Mouse (Mus musculus) mouse trophoblast stem cell (cell line): Measurements from ENCODE around the gene Kti12.

Source experiments
- in situ Hi-C, 2 experiments: fragments of 300-500 bp; cut with MseI, MboI; formaldehyde crosslinking; loops; 2 replicates in 1 of 2; 3 replicates in 1 of 2; pipeline ENCODE4 v1.15.1; 2025

Gene Kti12

DNA sequence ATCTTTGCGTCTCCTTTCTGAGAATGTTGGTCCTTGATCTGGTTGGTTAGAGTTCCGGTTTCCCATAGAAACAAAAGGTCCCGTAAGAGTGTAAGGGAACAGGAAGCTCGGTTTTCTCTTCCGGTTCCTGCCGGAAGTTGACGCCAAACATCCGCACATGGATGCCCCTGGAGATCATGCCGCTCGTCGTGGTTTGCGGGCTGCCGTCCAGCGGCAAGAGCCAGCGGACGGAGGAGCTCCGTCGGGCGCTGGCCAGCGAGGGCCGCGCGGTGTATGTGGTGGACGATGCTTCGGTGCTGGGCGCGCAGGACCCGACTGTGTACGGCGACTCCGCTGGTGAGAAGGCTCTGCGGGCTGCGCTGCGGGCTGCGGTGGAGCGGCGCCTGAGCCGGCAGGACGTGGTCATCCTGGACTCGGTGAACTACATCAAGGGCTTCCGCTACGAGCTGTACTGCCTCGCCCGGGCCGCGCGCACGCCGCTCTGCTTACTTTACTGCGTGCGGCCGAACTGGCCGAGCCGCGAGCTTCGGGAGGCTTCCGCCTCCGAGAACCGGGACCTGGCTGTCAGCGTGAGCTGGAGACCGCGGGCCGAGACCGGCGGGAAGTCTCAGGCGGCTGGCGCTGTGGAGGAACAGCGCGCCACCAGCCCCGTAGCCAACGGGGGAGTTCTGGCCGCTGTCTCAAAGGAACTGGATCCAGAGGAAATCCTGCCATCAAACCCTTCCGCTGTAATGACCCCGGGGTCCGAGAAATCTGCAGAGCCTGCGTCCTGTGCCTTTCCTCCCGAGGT is at the start of gene Kti12:
TSS of gene Kti12 (plus strand) at position 71 of the 790 bp plus-strand sequence.
- in situ Hi-C loops: no loop called here

DNA sequence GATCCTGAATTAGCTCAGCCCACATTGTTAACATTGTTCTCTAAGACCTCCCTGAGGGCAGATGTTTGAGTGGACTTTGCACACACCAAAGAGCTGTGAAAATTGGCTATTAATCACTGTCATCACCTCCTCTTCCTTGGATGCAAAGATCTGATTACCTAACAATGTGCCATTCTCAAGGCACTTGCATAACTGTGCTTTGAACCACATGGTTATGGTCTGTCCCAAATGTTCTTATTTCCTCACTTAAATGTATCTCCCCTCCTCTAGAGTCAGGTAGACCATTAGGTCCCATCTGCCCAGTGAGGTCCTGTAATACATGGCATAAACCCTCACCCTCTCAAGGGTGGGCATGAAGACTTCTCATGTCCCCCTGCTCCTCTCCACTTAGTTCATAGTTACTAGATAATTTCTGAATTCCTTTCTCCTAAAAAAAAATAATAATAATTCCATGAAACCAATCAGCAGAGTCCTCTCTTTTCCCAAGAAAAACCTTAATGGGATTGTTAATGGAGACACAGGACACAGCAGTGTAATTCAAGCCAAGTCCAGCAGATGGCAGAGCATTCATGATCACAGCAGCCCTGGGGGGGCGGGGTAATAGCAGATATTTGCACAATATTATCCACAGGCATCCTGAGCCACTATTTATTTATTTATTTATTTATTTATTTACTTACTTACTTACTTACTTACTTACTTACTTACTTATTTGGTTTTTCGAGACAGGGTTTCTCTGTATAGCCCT is 49.3 kb upstream of the Kti12 start:
- in situ Hi-C loops: no loop called here

DNA sequence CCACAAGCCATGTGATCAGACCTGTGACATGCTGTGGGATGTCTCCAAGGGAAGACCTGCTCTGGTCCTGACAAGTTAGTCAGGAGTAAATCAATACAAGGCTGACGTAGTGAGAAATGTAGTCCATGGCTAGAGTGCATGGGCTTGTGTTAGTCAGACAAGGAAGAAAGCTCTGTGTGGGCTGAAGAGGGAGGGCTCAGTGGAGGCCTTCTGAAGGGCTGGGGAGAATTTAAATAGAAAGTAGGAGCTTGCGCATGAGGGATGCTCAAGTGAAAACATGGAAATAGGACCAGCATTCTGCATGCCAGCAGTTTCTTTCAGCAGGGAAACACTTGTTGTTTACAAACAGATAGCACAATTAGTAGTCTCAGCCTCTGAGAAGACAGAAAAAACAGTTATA is 44.0 kb upstream of the Kti12 start:
- in situ Hi-C loops: no loop called here

DNA sequence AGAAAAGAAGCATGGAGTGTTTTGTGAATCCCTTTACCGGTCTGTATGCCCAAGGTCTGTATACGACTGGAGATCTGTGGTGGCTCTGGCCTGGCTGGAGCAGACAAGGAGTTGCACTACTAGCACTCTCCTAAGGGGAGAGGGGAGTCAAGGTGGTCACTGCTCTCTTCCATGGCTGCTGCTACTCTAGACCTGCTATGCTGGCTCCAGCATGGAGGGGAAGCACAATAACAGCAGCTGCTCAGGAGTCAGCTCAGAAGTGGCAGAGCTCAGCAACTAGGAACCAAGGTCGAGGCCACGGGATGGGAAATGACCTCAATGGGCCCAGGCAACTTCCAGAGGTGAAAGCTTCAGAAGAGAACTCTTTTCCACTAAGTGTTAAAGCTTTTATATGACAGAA is 36.4 kb upstream of the Kti12 start:
- in situ Hi-C loops: no loop called here

DNA sequence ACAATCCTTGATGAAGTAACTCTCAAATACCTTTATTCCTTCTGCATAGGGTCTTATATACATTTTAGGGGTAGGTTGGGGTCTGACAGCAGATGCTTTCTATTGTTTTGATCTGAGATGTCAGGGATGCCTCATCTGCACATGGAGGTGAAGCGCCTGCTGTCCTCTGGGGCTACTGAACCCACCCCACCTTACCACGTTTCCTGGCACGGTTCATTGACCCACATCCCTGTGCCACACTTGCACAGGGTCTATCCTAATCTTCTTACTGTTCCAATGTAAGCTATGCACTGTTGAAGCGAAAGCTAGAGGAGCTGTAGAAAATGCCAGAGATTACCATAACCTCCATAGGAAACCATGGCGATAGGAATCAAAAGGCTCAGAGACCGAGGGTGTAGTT is 36.0 kb upstream of the Kti12 start:
- in situ Hi-C loops: no loop called here

DNA sequence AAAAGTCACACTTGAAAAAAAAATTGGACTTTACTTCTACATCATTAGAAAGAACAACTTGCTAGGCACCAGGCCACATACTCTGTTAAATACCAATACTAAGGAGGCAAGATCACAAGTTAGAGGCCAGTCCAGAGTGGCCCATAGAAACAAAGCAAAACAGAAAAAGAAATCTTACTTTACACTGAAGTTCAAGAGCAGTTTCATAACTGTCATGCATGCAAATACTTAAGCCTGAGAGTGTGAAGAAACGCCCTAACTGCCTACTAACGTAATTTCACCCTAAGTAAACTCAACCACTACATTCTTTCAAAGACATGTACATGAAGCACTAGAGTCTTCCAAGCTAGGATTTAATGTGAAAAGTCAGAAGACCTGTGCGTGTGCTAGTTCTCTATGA is 21.9 kb upstream of the Kti12 start:
- in situ Hi-C loops: no loop called here

DNA sequence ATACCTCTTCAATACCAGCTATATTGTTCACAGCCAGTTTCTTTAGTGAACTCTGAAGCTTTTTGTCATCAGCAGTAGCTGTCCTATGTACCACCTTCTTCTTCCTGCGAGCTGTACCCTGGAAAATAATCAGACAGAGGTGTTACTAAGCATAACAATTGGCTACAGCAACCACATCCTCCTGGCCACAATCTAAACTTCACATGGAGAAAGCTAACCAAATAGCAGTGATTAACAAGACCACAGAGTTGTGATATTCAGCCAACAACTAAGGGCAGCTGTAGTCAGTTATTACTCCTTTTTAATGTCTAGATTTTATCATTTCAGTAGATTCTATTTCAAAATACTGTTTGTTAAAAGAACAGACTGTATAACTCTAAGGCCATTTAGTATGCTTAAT is 21.5 kb upstream of the Kti12 start:
- in situ Hi-C loops: no loop called here

DNA sequence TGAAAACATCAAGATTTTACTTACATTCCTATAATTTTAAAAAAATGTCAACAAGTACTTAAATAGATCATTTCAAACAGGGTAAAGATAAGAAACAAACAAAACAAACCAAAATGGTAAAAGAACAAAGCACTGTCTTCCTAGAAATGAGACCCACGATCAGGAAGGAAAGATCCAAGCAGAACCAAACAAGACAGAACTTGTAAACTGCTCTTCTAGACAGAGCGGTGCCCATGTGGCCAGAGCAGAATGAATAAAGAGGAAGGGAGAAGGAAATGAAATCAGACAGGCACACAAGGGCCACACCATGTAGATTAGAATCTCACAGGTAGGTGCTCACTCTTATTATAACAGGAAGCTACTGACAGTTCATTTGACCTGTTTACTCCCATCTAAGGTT is 20.9 kb upstream of the Kti12 start:
- in situ Hi-C loops: no loop called here

DNA sequence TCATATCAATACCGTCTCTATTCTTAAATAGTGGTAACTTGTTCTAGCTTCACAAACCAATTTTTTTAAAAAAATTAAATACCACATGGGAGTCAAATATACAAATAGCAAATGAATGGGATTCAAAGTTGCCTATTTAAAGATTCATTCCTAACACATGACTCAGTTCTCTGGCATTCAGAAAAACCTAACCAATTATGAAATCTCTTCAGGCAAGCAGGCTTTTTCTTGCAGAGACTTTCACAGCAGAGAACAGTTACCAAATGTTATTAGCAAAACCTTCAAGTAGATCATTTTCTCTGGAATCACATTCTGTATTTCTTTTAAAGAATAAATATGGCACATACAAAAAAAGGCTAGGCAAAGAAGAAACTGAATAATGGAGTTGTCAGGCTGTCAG is 16.9 kb upstream of the Kti12 start:
- in situ Hi-C loops: no loop called here

DNA sequence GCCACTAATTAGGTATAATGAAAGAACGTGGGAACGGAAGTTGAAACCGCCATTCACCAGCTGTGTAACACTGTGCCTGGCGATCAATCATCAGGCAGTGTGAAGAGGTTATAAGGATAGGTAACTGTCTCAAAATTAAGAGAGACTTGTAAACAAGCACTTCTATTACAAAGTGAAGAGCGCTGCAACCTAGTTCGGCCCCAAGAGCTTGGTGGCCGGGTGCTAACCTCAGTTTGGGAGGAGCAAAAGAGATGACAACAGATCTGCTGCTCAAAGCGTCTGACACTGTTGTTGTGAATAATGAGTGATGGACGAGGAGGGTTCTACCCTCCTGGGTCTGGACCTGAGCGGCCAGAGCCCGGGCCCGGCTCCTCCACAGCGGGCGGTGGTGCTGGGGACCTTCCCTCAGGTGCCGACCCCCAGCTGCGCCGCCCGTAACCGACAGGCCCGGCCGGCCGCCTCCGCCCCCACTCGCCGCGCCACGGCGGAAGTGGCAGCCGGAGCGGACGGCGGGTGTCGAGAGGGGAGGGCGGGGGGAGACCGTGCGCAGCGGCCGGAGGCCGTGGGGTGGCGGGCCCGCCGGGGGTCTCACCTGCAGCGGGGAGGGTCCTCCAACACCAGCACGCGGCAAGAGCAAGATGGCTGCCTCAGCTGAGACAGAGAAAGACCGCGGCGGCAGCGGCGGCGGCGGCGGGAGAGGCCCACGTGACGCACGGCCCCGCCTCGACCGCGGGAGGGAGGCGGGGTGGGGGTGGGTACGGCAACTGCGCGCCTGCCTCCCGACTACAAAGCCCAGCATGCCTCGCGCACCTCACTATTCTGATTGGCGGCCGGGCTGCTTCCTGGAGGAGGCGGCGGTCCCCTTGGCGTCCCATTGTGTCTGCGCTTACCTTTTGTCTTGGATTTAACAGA is 14.4 kb upstream of the Kti12 start, which contains the start of gene Btf3l4:
TSS of gene Btf3l4 (minus strand) at position 699 of the 912 bp plus-strand sequence.
- in situ Hi-C loops: no loop called here

DNA sequence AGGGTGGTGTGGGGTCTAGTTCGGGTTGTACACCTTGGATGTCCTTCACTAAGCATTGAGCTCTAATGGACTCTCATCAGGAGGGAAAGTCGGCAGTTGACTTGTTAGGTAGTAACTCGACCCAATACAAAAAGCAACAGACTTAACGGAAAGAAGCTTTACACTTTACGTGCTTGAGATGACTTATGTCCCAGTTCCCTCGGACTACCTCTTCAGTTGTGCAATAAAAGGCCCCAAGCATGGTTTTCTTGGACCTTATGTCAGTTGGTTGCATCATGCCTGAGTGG is 13.8 kb upstream of the Kti12 start:
- in situ Hi-C loops: no loop called here

DNA sequence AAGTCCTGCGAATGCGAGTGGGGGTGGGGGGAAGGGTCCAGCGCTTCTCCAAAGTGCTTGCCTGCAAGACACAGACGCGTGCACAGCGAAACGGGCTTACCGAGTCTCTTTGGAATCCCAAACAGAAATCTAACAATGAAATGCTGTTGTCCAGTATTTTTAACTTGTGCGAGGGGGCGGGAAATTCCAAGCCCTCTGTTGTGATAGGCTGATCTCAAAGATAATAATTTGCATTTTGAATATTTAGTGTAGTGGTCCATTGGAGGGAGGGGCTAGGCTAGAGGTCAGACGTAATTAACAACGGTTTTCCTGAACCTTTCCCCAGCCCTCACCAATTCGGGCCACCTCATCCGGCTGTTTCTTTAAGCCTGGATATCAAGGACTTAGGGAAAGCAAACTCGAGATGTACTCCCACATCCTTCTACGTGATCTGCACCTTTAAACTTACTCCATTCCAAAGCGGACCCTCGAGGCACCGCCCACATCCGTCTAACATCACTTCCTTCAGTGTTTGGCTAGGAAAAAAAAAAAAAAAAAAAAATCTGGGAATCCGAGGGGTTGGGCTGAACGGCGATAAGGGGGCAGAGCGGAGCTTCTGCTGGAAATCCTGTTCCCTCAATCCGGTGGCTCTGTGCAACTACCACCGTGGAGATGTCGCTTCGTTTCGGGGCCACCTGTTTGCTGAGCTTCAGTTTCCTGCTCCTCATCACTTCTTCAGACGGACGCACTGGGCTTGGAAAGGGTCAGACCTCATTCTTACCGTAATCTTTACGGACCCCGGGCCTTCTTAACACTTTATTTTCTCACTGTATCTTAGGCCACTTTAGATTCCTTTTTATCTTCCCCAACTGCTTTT is 13.2 kb upstream of the Kti12 start, which contains the start of gene Txndc12:
TSS of gene Txndc12 (plus strand) at position 487 of the 856 bp plus-strand sequence.
- in situ Hi-C loops: no loop called here

DNA sequence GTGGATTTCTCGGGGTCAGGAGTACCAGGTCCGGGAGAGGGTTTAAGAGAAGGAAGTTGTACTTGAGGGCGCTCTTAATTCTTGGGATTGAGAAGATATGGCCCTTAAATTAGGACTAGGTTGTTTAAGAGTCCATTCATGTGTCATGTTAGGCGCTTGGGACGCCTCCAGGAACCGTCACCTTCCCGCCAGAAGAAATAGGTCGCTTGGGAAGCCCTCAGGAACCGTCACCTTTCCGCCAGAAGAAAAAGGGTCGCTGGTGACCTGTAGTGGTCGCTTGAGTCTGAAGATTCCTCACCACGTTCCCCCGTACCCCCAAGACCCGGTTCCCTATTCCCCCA is 12.6 kb upstream of the Kti12 start:
- in situ Hi-C loops: no loop called here

DNA sequence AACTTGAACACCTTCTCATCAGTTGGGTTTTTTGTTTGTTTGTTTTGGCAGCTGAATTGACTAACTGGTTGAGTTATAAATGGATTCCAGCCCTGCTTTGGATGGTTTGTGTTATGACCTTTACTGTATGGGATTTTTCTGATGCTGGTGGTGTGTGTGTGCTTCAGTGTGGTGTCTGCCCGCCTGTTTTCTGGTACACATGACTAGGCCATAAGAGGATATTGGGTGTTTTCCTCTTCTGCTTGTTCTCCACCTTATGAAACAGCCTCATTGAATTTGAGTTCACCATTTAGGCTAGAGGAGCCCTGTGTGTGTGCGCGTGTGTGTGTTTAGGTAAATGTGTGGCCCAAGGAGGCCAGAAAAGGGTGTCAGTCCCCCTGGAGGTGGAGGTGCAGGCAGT is 12.1 kb upstream of the Kti12 start:
- in situ Hi-C loops: no loop called here

DNA sequence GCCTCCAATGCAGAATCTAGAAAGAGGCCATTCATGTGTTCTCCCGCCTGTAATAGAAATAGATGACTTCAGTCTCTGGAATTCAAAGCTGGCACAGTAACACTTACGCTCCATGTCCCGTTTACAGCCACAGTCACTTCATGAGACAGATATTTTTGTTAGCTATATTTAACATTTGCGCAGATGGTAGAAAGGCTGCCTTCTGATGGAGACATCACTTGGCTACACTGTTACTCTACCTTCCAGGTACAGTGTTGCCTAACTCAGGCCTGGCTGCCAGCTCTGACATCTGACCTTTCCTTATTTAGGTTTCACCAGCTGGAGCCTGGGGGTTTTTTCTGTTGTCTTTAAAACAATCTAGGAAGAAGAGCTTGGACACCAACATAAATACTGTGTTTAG is 9.6 kb upstream of the Kti12 start:
- in situ Hi-C loops: no loop called here

DNA sequence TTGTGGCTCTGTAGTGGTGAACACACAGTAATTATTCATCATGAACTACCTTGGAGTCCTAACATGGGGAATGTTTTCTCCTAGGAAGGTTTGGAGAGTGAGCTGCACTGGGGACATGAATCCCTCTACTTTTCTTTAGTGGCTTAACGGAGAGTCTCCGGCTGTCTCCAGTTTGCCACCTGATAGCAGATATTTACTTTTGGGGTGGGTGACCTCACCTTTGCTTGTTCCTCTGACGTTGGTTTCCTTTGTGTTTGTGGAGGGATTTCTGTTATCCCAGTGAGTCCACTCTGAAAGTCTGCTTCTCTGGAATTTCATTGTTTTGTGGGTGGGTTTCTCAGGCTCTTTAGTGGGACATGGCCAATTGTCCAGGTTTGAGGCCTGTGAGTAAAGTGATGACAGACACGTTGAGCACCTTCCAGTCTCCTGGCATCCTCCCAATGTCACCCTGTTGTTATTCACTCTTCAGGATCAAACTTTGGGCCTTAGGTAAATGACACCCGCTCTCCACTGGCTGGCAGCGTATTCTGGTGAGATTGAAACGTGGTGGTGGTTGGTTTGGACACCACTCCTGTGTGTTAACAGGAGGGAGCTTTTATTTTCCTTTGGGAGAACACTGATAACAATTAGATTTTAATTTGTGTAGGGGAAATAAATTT is 5.5 kb upstream of the Kti12 start:
- in situ Hi-C loops: no loop called here

DNA sequence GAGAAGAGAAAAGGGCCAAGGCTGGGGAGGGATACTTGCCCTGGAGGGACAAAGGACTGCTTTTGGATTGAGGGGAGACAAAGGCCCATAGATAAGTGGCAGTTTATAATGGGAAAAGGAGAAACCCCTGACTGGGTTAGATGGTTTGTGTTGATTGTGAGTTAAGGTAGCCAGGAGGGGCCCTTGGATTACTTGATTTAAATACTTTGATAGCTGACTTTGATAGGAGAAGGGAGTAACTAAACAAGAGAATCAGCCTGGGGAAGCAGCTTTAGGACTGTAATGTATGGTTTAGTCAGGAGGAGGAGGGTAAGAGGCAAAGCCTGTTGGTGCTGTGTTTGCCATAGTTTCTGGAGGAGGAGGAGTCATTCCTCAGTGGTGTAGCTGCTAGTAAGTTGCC is 4.2 kb upstream of the Kti12 start:
- in situ Hi-C loops: no loop called here

DNA sequence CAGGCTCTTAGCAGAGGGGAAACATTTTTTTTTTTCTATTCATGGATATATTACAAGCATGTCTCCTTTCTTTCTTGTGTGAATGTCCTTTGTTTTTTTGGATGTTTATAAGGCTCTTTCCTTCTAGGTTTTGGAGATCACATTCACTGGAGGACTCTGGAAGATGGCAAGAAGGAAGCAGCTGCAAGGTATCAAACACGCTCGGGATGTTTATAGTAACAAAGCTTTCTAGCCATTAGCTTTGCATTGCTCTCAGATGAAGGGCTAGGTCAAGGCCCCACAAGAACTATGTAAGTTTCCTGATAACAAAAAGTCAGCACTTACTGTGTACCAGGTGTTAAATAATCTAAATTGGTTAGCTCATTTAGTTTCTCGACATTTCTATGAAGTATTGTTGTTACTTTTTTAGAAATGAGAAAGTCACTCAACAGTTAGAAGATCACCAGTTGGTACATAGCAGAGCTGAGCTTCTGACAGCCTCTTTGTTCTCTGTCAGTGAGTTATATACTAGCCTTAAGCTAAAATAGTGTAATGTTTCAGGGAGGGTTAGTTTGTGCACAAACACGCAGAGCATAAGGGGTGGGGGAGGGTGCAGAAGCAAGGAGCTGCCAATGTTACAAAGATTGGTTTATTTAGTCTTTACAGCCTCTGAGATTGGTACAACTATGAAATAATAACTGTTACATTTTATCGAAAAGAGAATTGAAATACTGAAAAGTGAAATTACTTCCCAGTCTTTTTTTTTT is 1.6 kb upstream of the Kti12 start:
- in situ Hi-C loops: no loop called here

DNA sequence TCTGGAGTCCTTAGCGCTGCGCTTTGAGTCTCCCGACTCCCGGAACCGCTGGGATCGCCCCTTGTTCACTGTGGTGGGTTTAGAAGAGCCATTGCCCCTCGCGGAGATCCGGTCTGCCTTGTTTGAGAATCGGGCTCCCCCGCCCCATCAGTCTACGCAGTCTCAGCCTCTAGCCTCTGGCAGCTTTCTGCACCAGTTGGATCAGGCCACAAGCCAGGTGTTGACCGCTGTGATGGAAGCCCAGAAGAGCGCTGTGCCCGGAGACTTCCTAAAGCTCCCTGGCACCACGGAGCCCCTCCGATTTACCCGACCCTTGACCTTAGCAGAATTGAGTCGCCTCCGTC is 892 bp downstream of the Kti12 start, which contains the start of gene A730015C16Rik:
TSS of gene A730015C16Rik (minus strand) at position 115 of the 344 bp plus-strand sequence.
- in situ Hi-C loops: no loop called here

DNA sequence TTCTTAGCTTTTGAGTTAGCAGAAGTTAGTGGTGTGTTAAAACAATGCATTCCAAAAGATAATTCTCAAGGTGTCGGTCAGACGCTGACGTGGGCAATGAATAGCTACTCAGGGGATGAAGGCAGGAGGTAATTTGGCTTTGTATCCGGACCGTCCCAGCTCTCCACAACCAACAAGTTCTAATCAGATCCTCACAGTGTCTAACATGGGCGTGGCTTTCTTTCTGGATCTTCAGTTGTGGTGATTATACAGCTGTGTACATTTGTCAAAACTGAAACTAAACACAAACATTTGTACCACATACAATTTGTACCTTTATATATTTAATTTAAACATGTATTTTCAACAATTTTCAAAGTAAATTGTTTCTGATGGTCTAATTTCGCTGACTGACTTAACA is 19.2 kb downstream of the Kti12 start:
- in situ Hi-C loops: no loop called here
